Mouse (Mus musculus) kidney, postnatal 10 days (tissue): ENCODE data around the gene Cox6b2.

Source experiments
- DNase-seq: peaks from one replicate; pipeline ENCODE4 v3.0.0; 2021; ENCODE audit warnings: mixed read lengths

The Cox6b2 gene

GRCm38 (mm10) chr7:4705098-4705497 lies 47.8 kb downstream of the Cox6b2 start:
- DNase-seq = peak; percentile 61

DNA sequence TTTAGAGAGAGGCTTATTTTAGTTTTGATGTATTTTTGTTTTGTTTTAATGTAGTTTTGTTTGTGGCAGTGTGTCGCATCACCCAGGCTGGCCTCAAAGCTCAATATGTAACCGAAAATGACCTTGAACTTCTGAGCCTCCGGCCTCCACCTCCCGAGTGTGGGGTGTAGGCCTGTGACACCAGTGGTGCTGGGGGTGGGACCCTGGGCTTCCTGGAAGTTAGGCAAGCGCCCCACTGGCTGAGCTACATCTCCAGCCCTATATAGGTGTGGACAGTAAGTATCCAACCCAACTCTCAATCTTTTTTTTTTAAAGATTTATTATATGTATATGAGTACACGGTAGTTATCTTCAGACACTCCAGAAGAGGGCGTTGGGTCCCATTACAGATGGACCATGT lies 49.7 kb downstream of the Cox6b2 start:
- no peak for DNase-seq

- DNase-seq = no peak
Observed at GRCm38 (mm10) chr7:4702334-4702733, 50.6 kb downstream of the Cox6b2 start.
